Mouse (Mus musculus) C2C12 (cell line): ENCODE measurements around the gene Syce2. TPM values are rescaled to one million over a fixed set of nuclear protein-coding genes. Genes with fewer than 3 reads are reported as not detected.
"Not testable (repeated sequence)": the region's sequence is repeated elsewhere in the genome, so short reads cannot be mapped to it uniquely, and the experiment has no call there.

Source experiments
- H3K27me3 ChIP-seq: one replicate; pipeline ENCODE4 v1.6.1; 2011; ENCODE audit not compliant: control insufficient read depth, insufficient read depth, insufficient read length
- H3K36me3 ChIP-seq: one replicate; pipeline ENCODE4 v1.6.1; 2011; ENCODE audit not compliant: control insufficient read depth, insufficient read depth
- H3K4me3 ChIP-seq: one replicate; pipeline ENCODE4 v1.5.1; 2011; ENCODE audit warnings: mild to moderate bottlenecking, control low read depth; ENCODE audit not compliant: poor library complexity, insufficient read depth, severe bottlenecking
- H3K79me2 ChIP-seq: one replicate; pipeline ENCODE4 v1.6.1; 2011; ENCODE audit not compliant: control insufficient read depth, insufficient read depth
- H3K79me3 ChIP-seq: one replicate; pipeline ENCODE4 v1.6.1; 2011; ENCODE audit warnings: low read depth, control low read depth
- H3ac ChIP-seq: one replicate; pipeline ENCODE3; 2011; ENCODE audit warnings: low read depth; ENCODE audit not compliant: control insufficient read depth, insufficient read length
- CEBPB ChIP-seq: IDR thresholded peaks from one replicate; pipeline ENCODE4 v1.6.1; 2011; ENCODE audit warnings: low read depth, mild to moderate bottlenecking, control low read depth, moderate library complexity
- CTCF ChIP-seq: IDR thresholded peaks from one replicate; pipeline ENCODE4 v1.5.1; 2011; ENCODE audit not compliant: control insufficient read depth, insufficient read depth, insufficient read length
- FOSL1 ChIP-seq: IDR thresholded peaks from one replicate; pipeline ENCODE4 v1.8.0; 2011; ENCODE audit warnings: mild to moderate bottlenecking, low read length; ENCODE audit not compliant: poor library complexity, insufficient read depth, severe bottlenecking
- MAX ChIP-seq: IDR thresholded peaks from one replicate; pipeline ENCODE4 v1.6.1; 2011; ENCODE audit warnings: mild to moderate bottlenecking, control low read depth
- MYOD1 ChIP-seq: IDR thresholded peaks from one replicate; pipeline ENCODE4 v1.6.1; 2011; ENCODE audit warnings: low read depth; ENCODE audit not compliant: control insufficient read depth, insufficient read length
- MYOG ChIP-seq: IDR thresholded peaks from one replicate; pipeline ENCODE4 v1.6.1; 2011; ENCODE audit not compliant: control insufficient read depth, insufficient read length; ENCODE audit errors: extremely low read depth
- USF1 ChIP-seq: IDR thresholded peaks from one replicate; pipeline ENCODE4 v1.6.1; 2011; ENCODE audit warnings: low read depth, mild to moderate bottlenecking, control low read depth, moderate library complexity
- long read RNA-seq, 2 experiments: library from polyadenylated mRNA; unstranded; transcript quantifications; one replicate each; pipeline ENCODE4 v2.0.0; 2019 to 2020
- polyA plus RNA-seq: library from polyadenylated mRNA; unstranded; fragments of >200 nt; fragmentation: generic; extraction: Trizol; gene quantifications from one replicate; pipeline ENCODE4 v1.2.1, GENCODE M21; 2012; ENCODE audit warnings: missing spikeins

Gene Syce2
- 8.5 TPM for polyA plus RNA-seq
- long read RNA-seq, experiment 1, partial matches to known transcripts = 0 of 1 reads
- long read RNA-seq, experiment 1, other reads (novel, unspliced or antisense) = 1 of 1 reads
- long read RNA-seq, experiment 2 = 0 reads

- Histone ChIP-seq H3K27me3 (no peaks in the 10 kb centered on the region), H3K79me2 (no peaks in the 10 kb centered on the region), H3K79me3 (no peaks in the 10 kb centered on the region), H3K4me3 (no peak within 1 kb of the TSS), H3K36me3 (peaks cover 34% of the 10 kb centered on the region), H3ac (no peak within 1 kb of the TSS)
- TF ChIP-seq MAX (no peak), CTCF (no peak), CEBPB (no peak), MYOD1 (no peak), MYOG (no peak), FOSL1 (no peak), USF1 (no peak)
Observed at GRCm38 (mm10) chr8:84871376-84872308, at the start of gene Syce2. Gene Syce2 (plus strand): TSS chr8:84872111.

- Histone ChIP-seq H3K79me2 (no peaks in the 10 kb centered on the region), H3K36me3 (no peaks in the 10 kb centered on the region), H3K4me3 (no peak within 1 kb of the TSS), H3ac (no peak within 1 kb of the TSS), H3K27me3 (no peaks in the 10 kb centered on the region), H3K79me3 (no peaks in the 10 kb centered on the region)
- no peak for TF ChIP-seq FOSL1
- TF ChIP-seq USF1 = no peak
- TF ChIP-seq CEBPB = no peak
- no peak for TF ChIP-seq MYOG
- TF ChIP-seq MAX = no peak
- no peak for TF ChIP-seq CTCF
Observed at GRCm38 (mm10) chr8:84822723-84823122, 49.2 kb upstream of the Syce2 start, which contains the start of gene Dand5. Gene Dand5 (minus strand): TSS chr8:84822823.

DNA sequence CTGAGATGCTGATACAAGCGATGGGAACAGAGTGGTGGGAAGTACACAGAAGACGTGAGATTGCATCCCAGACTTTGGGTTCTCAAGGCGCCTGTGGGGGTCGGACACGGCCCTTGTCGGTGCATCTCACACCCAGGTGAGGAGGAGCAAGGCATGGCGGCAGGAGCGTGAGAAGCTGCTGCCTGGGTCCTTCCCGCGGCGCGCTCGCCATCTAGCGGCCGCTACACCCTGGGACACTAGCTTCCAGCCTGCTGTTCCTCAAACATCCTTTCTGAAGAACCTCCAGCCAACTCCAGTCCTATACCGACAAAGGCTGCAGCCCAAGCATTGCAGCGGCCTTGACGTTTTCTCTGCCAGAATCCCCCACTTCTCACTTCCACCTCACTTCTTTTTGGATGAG, 48.3 kb upstream of the Syce2 start:
- no peaks in the 10 kb centered on the region for H3K27me3 ChIP-seq
- no peak overlapping the region for H3K4me3 ChIP-seq
- H3ac ChIP-seq = no peak overlapping the region
- no peaks in the 10 kb centered on the region for H3K36me3 ChIP-seq
- no peaks in the 10 kb centered on the region for H3K79me3 ChIP-seq
- H3K79me2 ChIP-seq = no peaks in the 10 kb centered on the region
- TF ChIP-seq MAX (no peak), MYOD1 (no peak), CTCF (peak; percentile 91)

DNA sequence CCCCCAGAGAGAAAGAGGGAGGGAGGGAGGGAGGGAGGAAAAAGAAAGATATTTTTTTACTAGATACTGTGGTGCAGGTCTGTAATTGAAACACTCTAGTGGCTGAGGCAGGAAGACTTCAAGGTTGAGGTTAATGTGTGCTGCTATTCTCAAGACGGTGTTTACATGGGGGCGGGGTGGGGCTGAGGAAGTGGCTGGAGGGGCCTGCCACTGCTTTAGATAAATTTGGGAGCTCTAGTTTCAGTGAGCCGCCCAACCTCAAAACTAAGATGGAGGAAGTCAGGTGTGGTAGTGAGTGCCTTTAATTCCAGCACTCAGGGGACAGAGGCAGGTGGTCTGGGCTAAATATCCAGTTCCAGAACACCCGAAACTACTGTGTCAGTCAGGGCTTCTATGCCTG, 46.3 kb upstream of the Syce2 start:
- Histone ChIP-seq H3K36me3 (no peaks in the 10 kb centered on the region), H3K4me3 (no peak overlapping the region), H3K79me3 (no peaks in the 10 kb centered on the region), H3ac (no peak overlapping the region), H3K79me2 (peaks cover 5% of the 10 kb centered on the region), H3K27me3 (no peaks in the 10 kb centered on the region)
- TF ChIP-seq USF1 (no peak), CTCF (no peak), MYOD1 (no peak), CEBPB (no peak), MYOG (no peak), MAX (no peak)

DNA sequence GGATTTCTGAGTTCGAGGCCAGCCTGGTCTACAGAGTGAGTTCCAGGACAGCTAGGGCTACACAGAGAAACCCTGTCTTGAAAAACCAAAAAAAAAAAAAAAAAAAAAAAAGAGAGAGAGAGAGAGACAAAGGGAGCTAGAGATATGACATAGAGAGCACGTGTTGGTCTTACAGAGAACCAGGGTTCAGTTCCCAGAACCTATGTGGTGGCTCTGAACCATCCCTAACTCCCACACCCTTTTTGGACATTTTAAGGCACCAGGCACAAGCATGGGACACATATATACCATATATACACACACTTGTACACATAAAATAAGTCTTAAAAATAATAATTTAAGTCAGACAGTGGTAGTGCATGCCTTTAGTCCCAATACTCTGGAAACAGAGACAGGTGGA, 45.4 kb upstream of the Syce2 start:
- H3K36me3 ChIP-seq, H3K27me3 ChIP-seq, H3K79me2 ChIP-seq, H3K79me3 ChIP-seq, H3ac ChIP-seq, H3K4me3 ChIP-seq: not testable (repeated sequence)

DNA sequence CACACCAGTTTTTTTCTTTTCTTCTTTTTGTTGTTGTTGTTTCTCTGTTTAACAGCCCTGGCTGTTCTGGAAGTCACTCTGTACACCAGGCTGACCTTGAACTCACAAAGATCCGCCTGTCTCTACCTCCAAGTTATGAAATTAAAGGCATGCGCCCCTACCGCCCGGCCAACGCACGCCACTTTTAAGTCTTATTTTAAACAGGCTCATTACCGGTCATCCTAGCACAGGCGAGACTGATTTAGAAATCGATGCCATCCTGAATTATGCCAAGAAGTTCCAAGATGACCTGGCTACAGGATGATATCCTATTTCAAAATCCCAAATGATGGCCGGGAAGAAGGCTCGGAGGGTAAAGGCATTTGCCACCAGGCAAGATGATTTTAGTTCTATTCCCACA, 40.4 kb upstream of the Syce2 start, which contains the start of gene Gadd45gip1:
Gene Gadd45gip1, plus strand, starts transcription at position 33 of the 400 bp plus-strand sequence.
- TF ChIP-seq MYOG (no peak), USF1 (no peak), CEBPB (no peak), MYOD1 (no peak), MAX (no peak)
- Histone ChIP-seq H3K4me3 (peak within 1 kb of the TSS; percentile 74), H3ac (peak within 1 kb of the TSS; percentile 97), H3K27me3 (no peaks in the 10 kb centered on the region), H3K79me3 (peaks cover 10% of the 10 kb centered on the region), H3K79me2 (peaks cover 34% of the 10 kb centered on the region), H3K36me3 (peaks cover 35% of the 10 kb centered on the region)
